Mouse (Mus musculus) heart, postnatal 0 days (tissue): ENCODE data around the gene Nfil3. TPM values are rescaled to one million over a fixed set of nuclear protein-coding genes. Genes with fewer than 3 reads are reported as not detected.

Source experiments
- ATAC-seq: fragments of 200-750 bp; cut with Nextera tagmentation; 2 replicates; pipeline ENCODE4 v1.8.0; 2017; ENCODE audit warnings: low read depth, moderate number of reproducible peaks, moderate library complexity; ENCODE audit not compliant: insufficient read depth
- DNase-seq: peaks from one replicate; pipeline ENCODE4 v3.0.0-alpha.2; 2016; ENCODE audit warnings: low spot score
- H3K27ac ChIP-seq: fragments of 300-500 bp; sonication (generic); 2 replicates; pipeline ENCODE4 v1.5.1; 2014; ENCODE audit warnings: low read depth, mild to moderate bottlenecking
- H3K27me3 ChIP-seq: fragments of 300-500 bp; sonication (generic); 2 replicates; pipeline ENCODE4 v1.6.1; 2014; ENCODE audit warnings: low read length, mixed read lengths; ENCODE audit not compliant: control insufficient read depth, insufficient read depth
- H3K36me3 ChIP-seq: fragments of 300-500 bp; sonication (generic); replicated peaks from 2 replicates; pipeline ENCODE4 v1.6.1; 2014; ENCODE audit warnings: low read length, mixed read lengths; ENCODE audit not compliant: control insufficient read depth, insufficient read depth
- H3K4me1 ChIP-seq: fragments of 300-500 bp; sonication (generic); 2 replicates; pipeline ENCODE4 v1.6.1; 2014; ENCODE audit warnings: antibody characterized with exemption; ENCODE audit not compliant: control insufficient read depth, insufficient read depth
- H3K4me2 ChIP-seq: fragments of 300-500 bp; sonication (generic); 2 replicates; pipeline ENCODE4 v1.6.1; 2014; ENCODE audit warnings: low read depth, mild to moderate bottlenecking, low read length, moderate library complexity
- H3K4me3 ChIP-seq: fragments of 300-500 bp; sonication (generic); 2 replicates; pipeline ENCODE4 v1.5.1; 2014; ENCODE audit warnings: low read depth, low read length
- H3K9ac ChIP-seq: fragments of 300-500 bp; sonication (generic); replicated peaks from 2 replicates; pipeline ENCODE4 v1.6.1; 2014; ENCODE audit warnings: low read depth, low read length, mixed read lengths
- H3K9me3 ChIP-seq: fragments of 300-500 bp; sonication (generic); replicated peaks from 2 replicates; pipeline ENCODE4 v1.6.1; 2016; ENCODE audit warnings: low read length; ENCODE audit not compliant: control insufficient read depth
- CTCF ChIP-seq: IDR thresholded peaks from 2 replicates; pipeline ENCODE4 v1.5.1; 2016; ENCODE audit warnings: antibody characterized with exemption, control low read depth, low read depth
- EP300 ChIP-seq: IDR thresholded peaks from 2 replicates; pipeline ENCODE4 v1.6.1; 2016; ENCODE audit warnings: antibody characterized with exemption, low read depth
- WGBS: fragments of 180-500 bp; shearing (Covaris S2); extraction: QIAGEN DNeasy Blood & Tissue Kit; methylation state at CpG from one replicate; pipeline ENCODE4 v1.1.7; 2014; 5-methylcytosine and 5-hydroxymethylcytosine counted together
- polyA plus RNA-seq: library from polyadenylated mRNA; unstranded; fragments of >200 nt; fragmentation: Nextera tagmentation; extraction: Ambion mirVana; gene quantifications from 2 replicates; pipeline ENCODE4 v1.2.1, GENCODE M21; 2015
- total RNA-seq: library from RNA; depleted of rRNA; stranded (reverse); fragments of >200 nt; gene quantifications from 2 replicates; pipeline ENCODE4 v1.2.3, GENCODE M21; 2014; ENCODE audit warnings: low replicate concordance

The Nfil3 gene
- total and polyA plus RNA-seq, 2 experiments from 2014 or later, result 16.5 to 20.0 TPM

DNA sequence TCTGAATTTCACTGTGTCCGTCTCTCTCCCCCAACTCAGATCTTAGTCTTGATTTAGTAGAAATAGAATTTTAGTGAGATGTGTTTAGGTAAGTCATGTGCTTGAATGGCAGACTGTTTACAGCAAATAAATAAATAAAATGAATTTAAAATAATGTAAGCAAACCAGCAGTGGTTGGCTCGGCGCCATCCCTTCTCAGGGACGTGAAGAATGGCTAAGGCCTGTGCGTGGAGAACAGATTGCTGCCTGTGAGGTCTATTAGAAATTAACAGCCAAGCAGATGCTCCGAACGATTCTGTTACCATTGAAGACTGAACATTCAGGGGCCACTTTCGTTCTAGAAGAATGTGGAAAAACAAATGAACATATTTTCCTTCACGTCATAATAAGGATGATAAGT, 35.1 kb downstream of the Nfil3 start:
- no peak overlapping the region for H3K27ac ChIP-seq
- DNase-seq (no peak), ATAC-seq (no peak)
- no peak overlapping the region for H3K9ac ChIP-seq
- no peaks in the 10 kb centered on the region for H3K36me3 ChIP-seq
- no peaks in the 10 kb centered on the region for H3K27me3 ChIP-seq
- peaks cover 4% of the 10 kb centered on the region; the same call in 1 of the 2 replicates for H3K4me1 ChIP-seq
- WGBS, result 82% methylated on average over 9 of the region's 9 CpGs
- no peak overlapping the region for H3K4me3 ChIP-seq
- no peak overlapping the region for H3K4me2 ChIP-seq
- TF ChIP-seq EP300 (no peak), CTCF (no peak)
- H3K9me3 ChIP-seq, result no peaks in the 10 kb centered on the region

DNA sequence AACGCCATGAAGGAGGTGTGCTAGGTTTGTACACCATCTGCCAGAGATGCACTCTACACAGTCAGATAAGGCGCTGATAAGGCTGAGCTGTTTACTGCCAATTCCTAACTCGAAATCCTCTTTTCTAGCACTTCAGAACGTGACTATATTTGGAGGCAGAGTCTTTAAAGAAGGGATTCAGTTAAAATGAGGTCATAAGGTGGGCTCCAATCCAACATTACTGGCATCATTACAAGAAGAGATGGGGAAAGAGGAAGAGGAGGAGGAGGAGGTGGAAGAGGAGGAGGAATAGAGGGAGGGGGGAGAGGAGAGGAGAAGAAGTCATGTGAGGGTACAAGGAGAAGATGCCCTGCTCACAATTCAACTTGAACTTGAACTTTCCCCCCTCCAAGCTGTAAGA, 36.8 kb downstream of the Nfil3 start:
- Histone ChIP-seq H3K9me3 (no peaks in the 10 kb centered on the region), H3K27ac (no peak overlapping the region), H3K4me2 (no peak overlapping the region), H3K36me3 (no peaks in the 10 kb centered on the region), H3K27me3 (no peaks in the 10 kb centered on the region), H3K9ac (no peak overlapping the region), H3K4me1 (peaks cover 4% of the 10 kb centered on the region; the same call in 1 of the 2 replicates), H3K4me3 (no peak overlapping the region)
- TF ChIP-seq EP300 (no peak), CTCF (no peak)
- DNase-seq, result peak; percentile 7
- WGBS, result 28% methylated on average over 4 of the region's 4 CpGs
- ATAC-seq, result no peak

DNA sequence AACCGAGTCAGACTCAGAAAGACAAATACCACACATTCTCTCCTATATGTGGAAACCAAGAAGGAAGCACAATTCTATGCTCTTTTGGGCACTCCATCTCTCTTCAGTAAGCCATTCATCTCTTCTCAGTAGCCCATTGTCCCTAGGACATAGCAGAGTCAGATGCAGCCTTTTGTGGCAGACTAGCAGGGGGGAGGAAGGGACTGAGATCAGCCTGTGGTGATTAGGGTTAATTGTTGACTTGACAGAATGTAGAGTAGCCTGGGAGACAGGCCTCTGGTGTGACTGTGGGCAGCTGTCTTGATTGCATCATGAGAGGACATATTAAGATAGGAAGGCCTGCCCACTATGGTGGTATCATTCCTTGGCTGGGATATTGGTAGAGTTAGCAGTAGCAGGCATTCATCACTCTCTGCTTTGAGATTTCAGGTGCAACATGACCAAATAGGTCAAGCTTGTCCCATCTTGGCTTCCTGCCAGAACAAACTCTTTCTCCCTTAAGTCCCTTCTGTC, 37.9 kb downstream of the Nfil3 start:
- 69% methylated on average over 1 of the region's 1 CpGs for WGBS
- Histone ChIP-seq H3K4me2 (no peak overlapping the region), H3K4me1 (peaks cover 4% of the 10 kb centered on the region; the same call in 1 of the 2 replicates), H3K27ac (no peak overlapping the region), H3K27me3 (no peaks in the 10 kb centered on the region), H3K36me3 (no peaks in the 10 kb centered on the region), H3K4me3 (no peak overlapping the region), H3K9me3 (no peaks in the 10 kb centered on the region), H3K9ac (no peak overlapping the region)
- no peak for DNase-seq
- TF ChIP-seq CTCF (no peak), EP300 (no peak)
- ATAC-seq, result no peak

DNA sequence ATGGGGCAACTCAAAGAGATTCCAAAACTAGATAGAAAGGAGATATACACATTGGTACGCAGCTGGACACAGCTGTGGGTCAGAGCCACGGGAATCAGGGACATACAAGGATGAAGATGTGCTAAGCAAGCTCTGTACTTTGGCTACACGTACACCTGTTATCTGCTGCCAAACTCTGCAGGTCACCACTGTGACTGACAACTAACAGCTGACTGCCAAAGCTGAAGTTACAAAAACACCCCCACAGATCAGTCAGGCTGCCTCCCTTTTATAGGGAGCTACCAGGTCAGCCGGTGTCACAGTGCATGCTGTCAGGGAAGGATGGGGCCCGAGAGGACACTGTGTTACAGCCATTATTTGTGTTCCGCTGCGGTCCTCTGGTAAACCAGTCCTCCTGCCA, 39.9 kb downstream of the Nfil3 start:
- DNase-seq, result no peak
- Histone ChIP-seq H3K27ac (no peak overlapping the region), H3K27me3 (no peaks in the 10 kb centered on the region), H3K9ac (no peak overlapping the region), H3K4me2 (no peak overlapping the region), H3K4me3 (no peak overlapping the region), H3K9me3 (no peaks in the 10 kb centered on the region), H3K36me3 (no peaks in the 10 kb centered on the region), H3K4me1 (peaks cover 4% of the 10 kb centered on the region; the same call in 1 of the 2 replicates)
- 71% methylated on average over 7 of the region's 7 CpGs for WGBS
- TF ChIP-seq EP300 (no peak), CTCF (no peak)
- no peak for ATAC-seq

DNA sequence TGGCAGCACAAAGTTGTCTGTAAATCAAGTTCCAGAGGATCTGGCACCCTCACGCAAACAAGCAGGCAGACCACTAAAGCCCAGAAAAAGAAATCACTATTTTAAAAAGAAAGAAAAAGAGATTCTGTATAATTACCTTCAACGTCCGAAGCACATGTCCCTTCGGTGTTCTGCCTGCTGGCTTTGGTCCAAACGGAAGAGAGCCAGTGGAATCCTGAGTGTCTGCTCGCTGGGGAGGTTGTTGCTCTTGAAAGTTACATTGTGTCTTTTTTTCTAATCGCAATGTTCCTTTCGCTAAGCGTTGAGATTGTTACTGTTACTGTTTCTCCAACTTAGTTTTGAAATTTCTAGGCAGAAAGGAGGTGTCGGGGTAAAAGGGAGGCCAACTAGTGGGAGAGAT, 50.3 kb downstream of the Nfil3 start:
- H3K27me3 ChIP-seq, result no peaks in the 10 kb centered on the region
- 48% methylated on average over 10 of the region's 10 CpGs for WGBS
- TF ChIP-seq CTCF (no peak), EP300 (no peak)
- H3K9me3 ChIP-seq, result no peaks in the 10 kb centered on the region
- no peak overlapping the region for H3K27ac ChIP-seq
- 0 out of 2 replicates have a peak, but pooled peaks cover 5% of the 10 kb centered on the region for H3K36me3 ChIP-seq
- H3K4me3 ChIP-seq, result no peak overlapping the region
- H3K4me1 ChIP-seq, result peaks cover 18% of the 10 kb centered on the region; the same call in 1 of the 2 replicates
- H3K9ac ChIP-seq, result no peak overlapping the region
- DNase-seq (no peak), ATAC-seq (no peak)
- no peak overlapping the region for H3K4me2 ChIP-seq
